Mouse (Mus musculus) telencephalon, adult 2 months (tissue): ENCODE measurements at regions not wholly inside any gene's neighbourhood (a gene's known extent, or its start where the extent isn't known, plus 50 kb on each side); places are given as distances from the start of the nearest gene placed in this dataset.

Experiments
- DNase-seq: peaks from one replicate; pipeline ENCODE4 v3.0.0-alpha.2; 2011; ENCODE audit warnings: low read depth, low spot score

- no peak for DNase-seq
Measured at GRCm38 (mm10) chr1:33044388-33044787, 497.3 kb upstream of the Gm5415 start.

GRCm38 (mm10) chr1:33042424-33042823 is 495.3 kb upstream of the Gm5415 start:
- peak; percentile 49 for DNase-seq

GRCm38 (mm10) chr1:33040740-33041139 is 493.6 kb upstream of the Gm5415 start:
- DNase-seq = no peak

- DNase-seq = no peak
Measured at GRCm38 (mm10) chr1:33031991-33032390, 484.9 kb upstream of the Gm5415 start.

- no peak for DNase-seq
Measured at GRCm38 (mm10) chr1:33026683-33027415, 479.8 kb upstream of the Gm5415 start.

GRCm38 (mm10) chr1:33025379-33025778 is 478.3 kb upstream of the Gm5415 start:
- no peak for DNase-seq

- DNase-seq = no peak
Measured at GRCm38 (mm10) chr1:33022852-33023251, 475.8 kb upstream of the Gm5415 start.

- no peak for DNase-seq
Measured at GRCm38 (mm10) chr1:33003992-33004391, 456.9 kb upstream of the Gm5415 start.

- DNase-seq = no peak
Measured at GRCm38 (mm10) chr1:32964957-32965356, 417.9 kb upstream of the Gm5415 start.

- DNase-seq = no peak
Measured at GRCm38 (mm10) chr1:32959316-32959715, 412.2 kb upstream of the Gm5415 start.

- DNase-seq = no peak
Measured at GRCm38 (mm10) chr1:32946254-32946653, 399.2 kb upstream of the Gm5415 start.

GRCm38 (mm10) chr1:32930381-32930780 is 383.3 kb upstream of the Gm5415 start:
- DNase-seq = no peak

- DNase-seq = no peak
Measured at GRCm38 (mm10) chr1:32902437-32902836, 355.3 kb upstream of the Gm5415 start.

GRCm38 (mm10) chr1:32887728-32888127 is 340.6 kb upstream of the Gm5415 start:
- DNase-seq = no peak

GRCm38 (mm10) chr1:32872920-32873319 is 325.8 kb upstream of the Gm5415 start:
- no peak for DNase-seq

GRCm38 (mm10) chr1:32866111-32866510 is 319.0 kb upstream of the Gm5415 start:
- DNase-seq = no peak

- DNase-seq = no peak
Measured at GRCm38 (mm10) chr1:32858040-32858439, 310.9 kb upstream of the Gm5415 start.
